Mouse (Mus musculus): ENCODE results near the gene Pard3.

The Pard3 gene

GRCm38 (mm10) chr8:127182065-127182464 is 118.4 kb downstream of the Pard3 start:
- peak; percentile 82 for DNase-seq (ENCODE audit: inconsistent ontology term)

- no peak for DNase-seq (ENCODE audit: inconsistent ontology term)
Observed at GRCm38 (mm10) chr8:127183533-127183932, 119.8 kb downstream of the Pard3 start.

- DNase-seq (ENCODE audit: inconsistent ontology term), result peak; percentile 63
Observed at GRCm38 (mm10) chr8:127184025-127184424, 120.3 kb downstream of the Pard3 start.

DNA sequence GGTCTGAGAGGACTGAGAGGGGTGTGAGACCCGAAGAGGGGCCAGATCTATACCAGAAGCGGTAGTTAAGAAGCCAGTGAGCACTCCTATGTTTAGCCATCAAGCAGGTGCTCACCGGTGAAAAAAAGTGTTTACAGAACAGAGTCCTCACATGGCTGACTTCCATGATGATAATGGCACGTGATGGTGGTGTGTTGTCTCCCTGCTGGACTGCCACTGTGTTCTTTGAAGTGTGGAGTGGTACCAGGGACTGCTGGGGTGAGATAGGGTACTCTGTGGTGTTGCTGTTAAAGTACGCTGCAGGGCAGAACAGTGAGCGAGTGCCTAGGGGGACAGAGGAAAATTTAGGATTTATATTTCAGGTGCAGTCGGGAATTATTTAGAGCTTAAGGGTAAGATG is 122.2 kb downstream of the Pard3 start:
- DNase-seq (ENCODE audit: inconsistent ontology term), result no peak

DNA sequence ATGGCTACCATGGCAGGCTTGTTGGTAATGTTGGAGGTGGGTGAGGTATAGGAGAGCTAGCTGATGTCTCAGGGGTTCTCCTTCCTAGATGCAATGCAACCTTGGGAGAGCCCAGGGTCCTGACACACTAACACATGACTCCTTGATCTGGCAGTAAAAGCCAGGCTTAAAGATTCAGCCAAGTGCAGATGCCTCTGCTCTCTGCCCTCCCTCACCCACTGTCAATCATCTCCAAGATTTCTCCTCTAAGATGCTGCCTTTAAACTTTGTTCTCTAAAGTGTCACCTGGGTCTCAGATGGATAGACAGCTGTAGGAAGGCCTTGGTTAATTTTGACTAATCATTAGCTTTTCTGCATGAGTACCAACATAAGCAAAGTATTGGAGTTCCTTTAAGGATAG is 125.0 kb downstream of the Pard3 start:
- DNase-seq (ENCODE audit: inconsistent ontology term), result no peak

DNA sequence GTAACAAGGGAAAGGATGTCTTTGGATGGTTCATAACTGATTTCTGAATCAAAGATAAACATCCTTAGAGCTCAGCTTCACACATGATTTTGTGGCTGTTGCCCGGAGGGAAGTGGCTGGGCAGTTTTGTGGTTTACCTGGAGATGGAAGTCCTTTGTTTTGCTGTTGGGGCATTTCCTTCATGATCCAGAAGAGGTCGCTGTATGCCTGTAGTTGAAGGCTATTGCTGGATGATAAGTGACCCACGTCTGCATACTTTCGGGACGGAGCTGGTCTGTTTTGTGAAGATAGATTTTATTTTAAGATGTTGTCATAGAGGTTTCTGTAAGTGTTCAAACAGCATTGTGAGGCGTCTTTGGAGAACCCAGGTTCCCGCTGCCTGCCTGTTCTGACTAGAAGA is 126.7 kb downstream of the Pard3 start:
- DNase-seq (ENCODE audit: inconsistent ontology term), result peak; percentile 51

- peak; percentile 74 for DNase-seq (ENCODE audit: inconsistent ontology term)
Observed at GRCm38 (mm10) chr8:127191387-127191786, 127.7 kb downstream of the Pard3 start.

DNA sequence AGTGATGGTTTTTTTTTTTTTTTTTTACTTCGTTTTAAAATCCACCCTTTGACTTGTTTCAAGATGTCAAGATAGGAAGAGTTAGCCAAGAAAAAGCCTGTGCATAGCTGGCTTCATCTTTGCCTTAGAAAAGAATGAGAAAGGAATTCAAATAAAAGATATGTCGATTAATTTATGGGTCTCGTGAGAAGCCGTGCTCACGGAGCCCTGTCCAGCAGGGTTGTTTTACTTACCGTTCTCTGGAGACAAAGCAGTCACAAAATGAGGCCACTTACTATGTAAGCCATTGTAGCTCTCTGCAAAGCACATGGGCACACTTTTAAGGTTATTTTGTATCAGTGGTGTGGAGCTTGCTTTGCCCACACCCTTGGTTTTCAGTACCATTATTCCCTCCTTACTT is 128.1 kb downstream of the Pard3 start:
- no peak for DNase-seq (ENCODE audit: inconsistent ontology term)

GRCm38 (mm10) chr8:127192331-127192730 is 128.6 kb downstream of the Pard3 start:
- DNase-seq (ENCODE audit: inconsistent ontology term), result peak; percentile 85

DNA sequence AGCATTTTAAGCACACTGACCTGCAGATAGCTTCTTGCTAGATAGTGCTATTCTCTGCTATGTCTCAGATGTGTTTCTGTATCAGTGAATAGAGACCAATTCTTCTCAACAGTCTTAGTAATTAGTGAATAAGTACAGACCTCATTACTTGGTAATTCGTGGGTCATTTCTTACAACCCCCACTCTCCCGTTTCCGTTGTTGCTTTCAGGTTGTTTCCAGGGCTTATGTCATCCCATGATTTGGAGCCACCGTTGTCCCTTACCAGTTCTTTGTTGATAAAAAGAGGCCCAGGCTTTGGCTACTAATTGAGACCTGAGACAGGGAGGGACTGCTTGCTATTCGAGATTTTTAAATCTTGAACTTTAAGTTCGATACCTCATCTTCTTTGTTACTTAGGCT is 129.7 kb downstream of the Pard3 start:
- DNase-seq (ENCODE audit: inconsistent ontology term), result no peak

- DNase-seq (ENCODE audit: inconsistent ontology term), result peak; percentile 19
Observed at GRCm38 (mm10) chr8:127194786-127195407, 131.2 kb downstream of the Pard3 start.

- DNase-seq (ENCODE audit: inconsistent ontology term), result no peak
Observed at GRCm38 (mm10) chr8:127196505-127197265, 133.0 kb downstream of the Pard3 start.

DNA sequence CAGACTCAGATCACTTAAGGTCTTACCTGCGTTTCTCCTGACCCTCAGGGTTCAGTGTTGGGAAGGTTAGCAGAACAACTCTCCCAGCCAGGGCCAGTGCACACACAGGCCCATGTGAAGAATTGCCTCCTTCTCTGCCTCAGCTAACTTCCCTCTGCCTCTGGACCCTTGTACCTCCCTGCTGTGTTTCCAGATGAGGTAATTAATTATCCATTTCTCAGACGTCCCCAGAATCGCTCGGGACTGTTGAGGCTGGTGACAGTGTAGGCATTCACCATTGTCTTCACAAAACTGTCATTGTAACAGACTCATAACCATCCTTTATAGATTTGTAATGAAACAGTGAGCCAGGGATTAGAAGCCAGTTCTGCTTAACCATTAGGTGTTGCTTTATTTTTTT is 143.8 kb downstream of the Pard3 start:
- DNase-seq (ENCODE audit: inconsistent ontology term), result no peak

- DNase-seq (ENCODE audit: inconsistent ontology term), result no peak
Observed at GRCm38 (mm10) chr8:127210621-127211020, 146.9 kb downstream of the Pard3 start.

DNA sequence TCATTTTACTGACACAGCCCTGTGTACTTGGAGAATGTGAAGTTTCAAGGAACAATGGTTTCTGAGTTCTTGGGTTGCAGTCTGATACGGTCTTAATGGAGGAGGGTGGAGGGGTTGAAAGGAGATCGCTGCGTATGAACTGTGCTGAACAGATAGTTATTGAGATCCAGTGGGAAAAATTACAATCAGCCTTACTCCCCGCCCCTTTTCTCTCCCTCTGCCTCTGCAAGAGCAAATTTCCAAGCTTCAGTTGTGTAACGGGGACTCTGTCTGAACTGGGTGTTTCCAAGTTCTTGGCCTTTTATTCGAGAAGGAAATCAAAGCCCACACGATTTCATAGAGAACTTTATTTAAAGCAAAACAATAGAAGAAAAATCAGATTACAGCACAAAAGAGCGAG is 150.6 kb downstream of the Pard3 start:
- DNase-seq (ENCODE audit: inconsistent ontology term), result no peak

- DNase-seq (ENCODE audit: inconsistent ontology term), result no peak
Observed at GRCm38 (mm10) chr8:127214748-127215433, 151.2 kb downstream of the Pard3 start.

DNA sequence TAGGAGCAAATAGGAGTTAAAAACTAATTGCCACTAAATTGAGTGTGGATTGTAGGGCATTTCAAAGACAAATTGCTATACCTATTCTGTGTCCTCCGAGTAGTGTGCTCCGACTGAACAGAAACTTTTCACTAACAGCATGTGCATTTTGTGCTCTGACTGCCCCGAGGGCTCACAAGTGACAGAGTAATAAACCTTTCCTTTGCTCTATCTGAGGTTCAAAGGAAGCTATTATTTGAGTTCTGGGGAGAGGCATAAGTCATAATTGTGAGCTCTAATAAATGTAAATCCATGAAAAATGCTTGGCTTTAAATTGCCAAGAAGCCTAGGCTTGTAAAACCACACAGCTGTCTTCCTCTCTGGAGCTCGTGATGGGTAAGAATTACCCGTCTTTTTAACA is 156.5 kb downstream of the Pard3 start:
- DNase-seq (ENCODE audit: inconsistent ontology term), result no peak

GRCm38 (mm10) chr8:127220615-127221014 is 156.9 kb downstream of the Pard3 start:
- DNase-seq (ENCODE audit: inconsistent ontology term), result no peak

GRCm38 (mm10) chr8:127222361-127222760 is 158.7 kb downstream of the Pard3 start:
- DNase-seq (ENCODE audit: inconsistent ontology term), result peak; percentile 63

DNA sequence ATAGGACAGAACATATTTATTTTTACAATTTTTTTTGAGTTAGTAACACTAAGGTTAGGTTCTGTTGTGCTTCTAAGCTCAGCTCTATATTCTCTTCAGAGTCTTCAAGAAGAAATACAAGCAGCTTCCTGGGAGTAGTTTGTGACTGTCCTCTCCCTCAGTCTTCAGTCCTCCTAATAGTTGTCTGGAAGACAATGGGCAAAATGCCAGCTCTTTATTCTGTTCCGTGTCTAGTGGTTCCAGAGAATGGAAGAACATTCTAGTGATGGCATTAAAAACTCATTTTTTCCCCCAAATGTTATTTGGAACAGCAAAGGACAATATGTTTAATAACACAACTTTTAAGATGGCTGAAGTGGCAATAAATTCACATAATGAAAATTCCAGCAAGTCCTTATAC is 163.3 kb downstream of the Pard3 start:
- DNase-seq (ENCODE audit: inconsistent ontology term), result no peak

DNA sequence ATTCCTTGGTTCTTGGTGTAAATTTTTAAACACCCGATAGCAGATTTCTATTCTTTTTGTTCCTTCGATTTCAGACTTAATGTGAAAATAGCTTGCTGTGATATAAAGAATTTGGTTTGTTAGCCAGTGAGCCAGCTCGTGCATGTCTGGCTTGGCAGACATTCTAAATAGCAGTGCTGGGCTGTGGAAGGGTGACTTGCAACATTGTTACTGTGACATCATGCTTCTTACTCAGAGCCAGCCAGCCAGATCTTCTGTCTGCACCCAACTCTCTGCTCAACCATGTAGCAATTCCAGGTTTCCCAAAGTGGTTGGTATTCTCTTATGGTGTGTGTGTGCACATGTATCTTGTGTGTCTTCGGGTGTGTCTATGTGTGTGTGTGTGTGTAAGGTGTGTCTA is 163.7 kb downstream of the Pard3 start:
- peak; percentile 86 for DNase-seq (ENCODE audit: inconsistent ontology term)

- DNase-seq (ENCODE audit: inconsistent ontology term), result no peak
Observed at GRCm38 (mm10) chr8:127229325-127230232, 165.9 kb downstream of the Pard3 start.
